Mouse (Mus musculus) ES-E14 (cell line): Measurements from ENCODE around the gene Sbp. TPM values are rescaled to one million over a fixed set of nuclear protein-coding genes. Genes with fewer than 3 reads are reported as not detected.
A peak's percentile ranks its signal among the peaks of the same experiment; 100 is the strongest.

Experiments
- DNase-seq: peaks from one replicate; pipeline ENCODE4 v3.0.0-alpha.2; 2013; ENCODE audit warnings: low read depth, low spot score
- H3K27ac ChIP-seq: 2 replicates; pipeline ENCODE4 v1.5.1; 2012; ENCODE audit warnings: low read depth, mild to moderate bottlenecking, low read length, moderate library complexity, mixed read lengths; ENCODE audit not compliant: poor library complexity, insufficient read depth, severe bottlenecking
- H3K36me3 ChIP-seq: 2 replicates; pipeline ENCODE4 v1.6.1; 2012; ENCODE audit warnings: mild to moderate bottlenecking, low read length, moderate library complexity, mixed read lengths; ENCODE audit not compliant: control insufficient read depth, poor library complexity, insufficient read depth, severe bottlenecking
- H3K4me1 ChIP-seq, 2 experiments: fragments of 150-350 bp in 1 of 2; sonication (generic) in 1 of 2; 2 replicates each; pipeline ENCODE4 v1.6.1; 2012; ENCODE audit warnings: low read length in 2 of 2, mild to moderate bottlenecking in 1 of 2, mixed read lengths in 1 of 2; ENCODE audit not compliant: control insufficient read depth in 2 of 2, insufficient read depth in 2 of 2, poor library complexity in 1 of 2
- H3K4me3 ChIP-seq, 2 experiments: fragments of 150-350 bp in 1 of 2; sonication (generic) in 1 of 2; 2 replicates each; pipeline ENCODE4 v1.5.1; 2012; ENCODE audit warnings: low read length in 2 of 2, low read depth in 1 of 2, mild to moderate bottlenecking in 1 of 2, mixed read lengths in 1 of 2; ENCODE audit not compliant: insufficient read depth in 1 of 2, poor library complexity in 1 of 2, severe bottlenecking in 1 of 2
- H3K9ac ChIP-seq: 2 replicates; pipeline ENCODE4 v1.6.1; 2012; ENCODE audit warnings: low read depth, mild to moderate bottlenecking, low read length, mixed read lengths; ENCODE audit not compliant: poor library complexity, insufficient read depth, severe bottlenecking
- H3K9me3 ChIP-seq: fragments of 150-350 bp; sonication (generic); 2 replicates; pipeline ENCODE4 v1.6.1; 2012; ENCODE audit warnings: low read depth, mild to moderate bottlenecking, low read length; ENCODE audit not compliant: control insufficient read depth, insufficient read depth
- CHD2 ChIP-seq: IDR thresholded peaks from 2 replicates; pipeline ENCODE4 v1.6.1; 2014; ENCODE audit warnings: mild to moderate bottlenecking, low read depth, low read length, inconsistent platforms
- HCFC1 ChIP-seq: IDR thresholded peaks from 2 replicates; pipeline ENCODE4 v1.6.1; 2012; ENCODE audit warnings: low read length, inconsistent platforms, borderline replicate concordance; ENCODE audit not compliant: insufficient read depth
- MAFK ChIP-seq: IDR thresholded peaks from 2 replicates; pipeline ENCODE4 v1.6.1; 2014; ENCODE audit warnings: mild to moderate bottlenecking, low read depth, low read length, inconsistent platforms; ENCODE audit not compliant: insufficient read depth
- ZC3H11A ChIP-seq: IDR thresholded peaks from 2 replicates; pipeline ENCODE4 v1.6.1; 2012; ENCODE audit warnings: low read depth, mild to moderate bottlenecking, inconsistent platforms, low read length, borderline replicate concordance
- ZNF384 ChIP-seq: IDR thresholded peaks from 2 replicates; pipeline ENCODE4 v1.6.1; 2012; ENCODE audit warnings: low read depth, low read length, inconsistent platforms
- in situ Hi-C, 2 experiments: fragments of 600-800 bp; cut with MboI; formaldehyde crosslinking; loops; one replicate each; pipeline ENCODE4 v1.15.1; 2025; ENCODE audit warnings: low sequenced_read_pairs in 2 of 2, inconsistent platforms in 1 of 2; ENCODE audit not compliant: unreplicated experiment in 2 of 2
- total RNA-seq: library from RNA; depleted of rRNA; stranded (reverse); fragments of 300-350 nt; gene quantifications from 2 replicates; pipeline ENCODE4 v1.2.3, GENCODE M21; 2012

Sbp gene
- total RNA-seq, 1 experiment: not detected

DNA sequence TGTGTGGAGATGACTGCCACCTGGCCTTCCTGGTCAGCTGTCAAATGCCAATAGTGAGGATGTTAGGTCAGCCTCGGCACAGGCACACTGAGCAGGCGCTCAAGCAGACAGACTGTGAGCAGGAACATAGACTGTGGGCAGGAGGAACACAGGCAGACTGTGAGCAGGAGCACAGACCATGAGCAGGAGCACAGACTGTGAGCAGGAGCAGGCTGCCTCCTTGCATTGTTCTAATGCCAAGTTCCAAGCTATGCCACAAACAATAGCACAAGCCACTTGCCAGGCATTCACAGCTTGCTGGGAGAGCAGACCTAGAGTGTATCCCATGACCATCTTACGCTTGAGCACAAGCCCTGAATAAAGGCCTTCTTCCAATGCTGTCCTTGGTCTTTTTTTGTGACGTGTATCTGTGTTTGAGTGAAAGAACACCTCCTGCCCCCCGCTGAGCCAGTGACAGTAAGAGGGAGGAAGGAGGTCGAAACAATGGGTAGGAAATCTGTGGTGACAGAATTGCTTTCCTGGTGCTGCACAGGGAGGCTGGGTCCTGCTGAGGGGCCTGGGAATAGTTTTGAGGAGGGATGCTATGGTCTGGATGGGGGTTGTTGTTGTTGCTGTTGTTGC, 24.4 kb downstream of the Sbp start:
- TF ChIP-seq HCFC1 (no peak), ZC3H11A (no peak), ZNF384 (no peak)
- Histone ChIP-seq H3K4me3 (no peak overlapping the region), H3K9ac (no peak overlapping the region), H3K9me3 (no peaks in the 10 kb centered on the region), H3K36me3 (no peaks in the 10 kb centered on the region), H3K27ac (no peak overlapping the region), H3K4me1 (peaks cover 2 to 3% of the 10 kb centered on the region in 2 experiments; a peak in 2 of 4 replicates)
- no peak for DNase-seq
- in situ Hi-C loops: no loop called here

DNA sequence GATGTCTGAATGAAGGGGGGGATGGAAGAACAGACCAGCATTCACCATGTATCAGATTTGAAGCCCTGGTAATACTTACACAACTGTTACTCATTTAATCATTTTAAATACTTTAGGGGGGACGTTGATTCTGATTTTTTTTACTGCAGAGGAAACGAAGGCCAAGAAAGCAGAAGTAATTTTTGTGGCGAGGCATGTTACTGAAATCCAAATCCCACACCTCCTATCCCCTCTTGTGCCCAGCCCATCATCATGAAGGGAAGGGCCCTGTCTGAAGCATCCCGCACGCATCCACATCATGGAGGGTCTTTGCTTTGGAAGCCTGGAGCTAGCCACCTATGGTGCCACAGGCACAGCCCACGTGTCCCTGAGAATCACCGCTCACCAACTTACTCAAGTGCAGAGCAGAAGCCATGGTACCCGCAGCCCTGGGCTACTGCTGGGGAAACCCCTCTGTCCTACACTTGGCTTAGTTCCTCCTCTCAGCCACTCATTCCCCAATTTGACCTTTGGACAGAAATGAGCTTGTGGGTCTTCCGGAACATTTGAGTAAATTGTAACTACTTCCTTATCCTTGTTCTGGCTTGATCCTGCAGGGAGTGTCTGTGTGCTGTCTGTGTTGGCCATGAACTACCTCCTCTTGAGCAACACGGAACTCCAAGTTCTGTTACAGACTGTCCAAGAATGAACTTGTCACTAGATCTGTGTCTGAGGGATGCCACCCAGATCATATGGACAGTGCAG, 25.4 kb downstream of the Sbp start:
- no peaks in the 10 kb centered on the region for H3K36me3 ChIP-seq
- in situ Hi-C loops: no loop called here

GRCm38 (mm10) chr17:23968780-23969179, 27.3 kb downstream of the Sbp start:
- DNase-seq: no peak
- Histone ChIP-seq H3K9ac (no peak overlapping the region), H3K4me3 (no peak overlapping the region), H3K36me3 (no peaks in the 10 kb centered on the region), H3K27ac (no peak overlapping the region), H3K9me3 (no peaks in the 10 kb centered on the region), H3K4me1 (peaks cover 0 to 6% of the 10 kb centered on the region in 2 experiments; a peak in 1 of 4 replicates)
- no peak for TF ChIP-seq MAFK
- TF ChIP-seq CHD2: no peak
- no peak for TF ChIP-seq ZNF384
- no peak for TF ChIP-seq HCFC1
- TF ChIP-seq ZC3H11A: no peak
- in situ Hi-C loops: no loop called here

More for the DNA sequence above, 25.4 kb downstream of the Sbp start:
- Histone ChIP-seq H3K4me1 (peaks cover 2 to 6% of the 10 kb centered on the region in 2 experiments; a peak in 2 of 4 replicates), H3K27ac (no peak overlapping the region), H3K9me3 (no peaks in the 10 kb centered on the region), H3K9ac (no peak overlapping the region), H3K4me3 (no peak overlapping the region)
- TF ChIP-seq ZC3H11A (no peak), HCFC1 (no peak), MAFK (no peak), CHD2 (no peak), ZNF384 (no peak)
- no peak for DNase-seq

DNA sequence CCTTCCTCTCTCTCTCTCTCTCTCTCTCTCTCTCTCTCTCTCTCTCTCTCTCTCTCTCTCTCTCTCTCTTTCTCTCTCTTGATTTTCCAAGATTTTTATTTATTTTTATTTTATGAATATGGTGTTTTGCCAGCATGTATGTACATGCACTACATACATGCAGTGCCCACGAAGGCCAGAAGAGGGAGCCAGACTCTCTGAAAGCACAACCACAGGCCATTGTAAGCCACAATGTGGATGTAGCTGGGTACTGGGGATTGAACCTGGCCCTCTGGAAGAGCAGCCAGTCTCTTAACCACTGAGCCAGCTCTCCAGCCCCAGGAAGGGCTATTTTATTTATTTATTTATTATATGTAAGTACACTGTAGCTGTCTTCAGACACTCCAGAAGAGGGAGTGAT, 27.8 kb downstream of the Sbp start:
- Histone ChIP-seq H3K4me3 (no peak overlapping the region), H3K27ac (no peak overlapping the region), H3K9ac (no peak overlapping the region), H3K4me1 (peaks cover 0 to 6% of the 10 kb centered on the region in 2 experiments; a peak in 1 of 4 replicates), H3K36me3 (no peaks in the 10 kb centered on the region), H3K9me3 (no peaks in the 10 kb centered on the region)
- in situ Hi-C loops: no loop called here
- TF ChIP-seq MAFK (no peak), ZC3H11A (peak; percentile 34)
- DNase-seq: peak; percentile 60
